In genomic region chr11:40683295-40683694, GRCm38 (mm10) we compare ENCODE assay signal across 32 mouse cellular contexts. TPM values are rescaled to one million over a fixed set of nuclear protein-coding genes. Genes with fewer than 3 reads are reported as not detected.
"Had no signal": no experiment of that assay in that cellular context is flagged by ENCODE, and none has a peak within 500 bp of the region (broad histone marks: within the 10 kb centered on the region; RNA-seq: fewer than 3 reads in every experiment).

No protein-coding gene starts in this region.

- ATAC-seq: liver, embryonic 12.5 days; liver, postnatal 0 days; lung, postnatal 0 days; midbrain, embryonic 13.5 days; midbrain, embryonic 15.5 days; midbrain, embryonic 16.5 days had no signal

- H3K9ac ChIP-seq: limb, embryonic 12.5 days; limb, embryonic 13.5 days; limb, embryonic 15.5 days; liver, embryonic 12.5 days; liver, embryonic 13.5 days; liver, embryonic 14.5 days; liver, embryonic 15.5 days; liver, postnatal 0 days; lung, embryonic 14.5 days; lung, embryonic 15.5 days; midbrain, embryonic 12.5 days; midbrain, embryonic 13.5 days; midbrain, embryonic 15.5 days; neural tube, embryonic 12.5 days had no signal

- H3K4me2 ChIP-seq: limb, embryonic 12.5 days; limb, embryonic 13.5 days; limb, embryonic 15.5 days; liver, embryonic 11.5 days; liver, embryonic 12.5 days; liver, embryonic 13.5 days; liver, embryonic 15.5 days; lung, embryonic 14.5 days; lung, embryonic 15.5 days; midbrain, embryonic 11.5 days; midbrain, embryonic 12.5 days; midbrain, embryonic 13.5 days; midbrain, embryonic 15.5 days; neural tube, embryonic 12.5 days had no signal

- DNase-seq: liver; liver, embryonic 13.5 days; liver, postnatal 0 days; lung, adult 18-20 months; lung, adult 2 months; lung, embryonic 14.5 days; lung, postnatal 10 days; lung, postnatal 14 days; lung, postnatal 36 days; lung, postnatal 4 days; midbrain, embryonic 14.5 days had no signal

- H3K27me3 ChIP-seq: limb, embryonic 12.5 days; limb, embryonic 13.5 days; limb, embryonic 15.5 days; liver, embryonic 12.5 days; liver, embryonic 13.5 days; liver, embryonic 15.5 days; lung, embryonic 15.5 days; megakaryocyte, embryonic 14.5 days; midbrain, embryonic 12.5 days; midbrain, embryonic 13.5 days; midbrain, embryonic 15.5 days; neural tube, embryonic 12.5 days had no signal

- H3K27ac ChIP-seq: limb, embryonic 10.5 days; limb, embryonic 12.5 days; limb, embryonic 13.5 days; limb, embryonic 15.5 days; liver, embryonic 12.5 days; liver, embryonic 13.5 days; liver, embryonic 14.5 days; liver, embryonic 15.5 days; lung, embryonic 15.5 days; macrophage; midbrain, embryonic 10.5 days; midbrain, embryonic 12.5 days; midbrain, embryonic 13.5 days; midbrain, embryonic 15.5 days; neural tube, embryonic 12.5 days had no signal

- H3K4me3 ChIP-seq: limb, embryonic 10.5 days; limb, embryonic 12.5 days; limb, embryonic 13.5 days; limb, embryonic 15.5 days; liver, embryonic 12.5 days; liver, embryonic 13.5 days; liver, embryonic 15.5 days; lung, embryonic 15.5 days; megakaryocyte, embryonic 14.5 days; midbrain, embryonic 10.5 days; midbrain, embryonic 12.5 days; midbrain, embryonic 13.5 days; midbrain, embryonic 15.5 days; myocyte; neural tube, embryonic 12.5 days had no signal

- H3K4me1 ChIP-seq: limb, embryonic 10.5 days; limb, embryonic 12.5 days; limb, embryonic 13.5 days; limb, embryonic 15.5 days; liver, embryonic 12.5 days; liver, embryonic 13.5 days; liver, embryonic 15.5 days; lung, embryonic 15.5 days; midbrain, embryonic 10.5 days; midbrain, embryonic 12.5 days; midbrain, embryonic 13.5 days; midbrain, embryonic 15.5 days had no signal

- H3K9me3 ChIP-seq: limb, embryonic 10.5 days; limb, embryonic 12.5 days; limb, embryonic 15.5 days; liver, embryonic 12.5 days; liver, embryonic 13.5 days; liver, embryonic 15.5 days; lung, embryonic 15.5 days; megakaryocyte, embryonic 14.5 days; midbrain, embryonic 10.5 days; midbrain, embryonic 12.5 days; midbrain, embryonic 13.5 days; midbrain, embryonic 15.5 days; neural tube, embryonic 12.5 days had no signal

RNA-seq across cellular contexts. Expression of gene Hmmr, which starts 49.9 kb away (rescaled TPM):
- total RNA-seq: monocyte, adult 5-6 weeks had no signal
